Mouse (Mus musculus) kidney, adult 2 months (tissue): ENCODE results near the gene Plppr5.

Experiments
- CTCF ChIP-seq: fragments of 200-500 bp; conservative IDR thresholded peaks from 2 replicates; pipeline ENCODE4 v1.5.1; 2011; ENCODE audit warnings: low read depth, mild to moderate bottlenecking, control low read depth, low read length, moderate library complexity, mixed read lengths; ENCODE audit not compliant: insufficient read depth, insufficient read length
- POLR2A ChIP-seq: fragments of 200-500 bp; IDR thresholded peaks from one replicate; pipeline ENCODE4 v1.6.1; 2011; ENCODE audit warnings: low read depth, low read length, control low read depth

- TF ChIP-seq CTCF (no peak), POLR2A (no peak)
These were observed 8.0 kb downstream of the Plppr5 start for GRCm38 (mm10) chr3:117582628-117583027.
